Mouse (Mus musculus) forebrain, embryonic 14.5 days (tissue): ENCODE measurements at regions not wholly inside any gene's neighbourhood (a gene's known extent, or its start where the extent isn't known, plus 50 kb on each side); places are given as distances from the start of the nearest gene placed in this dataset.
A peak's percentile ranks its signal among the peaks of the same experiment; 100 is the strongest.

Experiments used
- ATAC-seq: fragments of 200-750 bp; cut with Nextera tagmentation; 2 replicates; pipeline ENCODE4 v1.8.0; 2017; ENCODE audit warnings: mild to moderate bottlenecking, moderate library complexity
- DNase-seq: peaks from one replicate; pipeline ENCODE4 v3.0.0-alpha.2; 2015; ENCODE audit warnings: low spot score
- H3K27ac ChIP-seq: fragments of 300-500 bp; sonication (generic); 2 replicates; pipeline ENCODE4 v1.5.1; 2014; ENCODE audit warnings: low read depth, mild to moderate bottlenecking, control low read depth, low read length, moderate library complexity
- H3K27me3 ChIP-seq: fragments of 300-500 bp; sonication (generic); replicated peaks from 2 replicates; pipeline ENCODE4 v1.6.1; 2014; ENCODE audit warnings: low read length, control low read depth, mixed read lengths; ENCODE audit not compliant: control insufficient read depth, insufficient read depth
- H3K36me3 ChIP-seq: fragments of 300-500 bp; sonication (generic); 2 replicates; pipeline ENCODE4 v1.6.1; 2014; ENCODE audit warnings: low read length, control low read depth; ENCODE audit not compliant: control insufficient read depth, insufficient read depth
- H3K4me1 ChIP-seq: fragments of 300-500 bp; sonication (generic); 2 replicates; pipeline ENCODE4 v1.6.1; 2014; ENCODE audit warnings: antibody characterized with exemption, low read length, control low read depth; ENCODE audit not compliant: control insufficient read depth, insufficient read depth
- H3K4me2 ChIP-seq: fragments of 300-500 bp; sonication (generic); 2 replicates; pipeline ENCODE4 v1.6.1; 2014; ENCODE audit warnings: mild to moderate bottlenecking, control low read depth, low read length
- H3K4me3 ChIP-seq: fragments of 300-500 bp; sonication (generic); 2 replicates; pipeline ENCODE4 v1.5.1; 2014; ENCODE audit warnings: low read depth, low read length, control low read depth
- H3K9ac ChIP-seq: fragments of 300-500 bp; sonication (generic); 2 replicates; pipeline ENCODE4 v1.6.1; 2014; ENCODE audit warnings: mild to moderate bottlenecking, low read length, control low read depth, moderate library complexity
- H3K9me3 ChIP-seq: fragments of 300-500 bp; sonication (generic); replicated peaks from 2 replicates; pipeline ENCODE4 v1.6.1; 2016; ENCODE audit warnings: low read length, control low read depth, mixed read lengths; ENCODE audit not compliant: control insufficient read depth
- WGBS: fragments of 180-500 bp; shearing (Covaris S2); extraction: QIAGEN DNeasy Blood & Tissue Kit; methylation state at CpG from one replicate; pipeline ENCODE4 v1.1.7; 2014; 5-methylcytosine and 5-hydroxymethylcytosine counted together

DNA sequence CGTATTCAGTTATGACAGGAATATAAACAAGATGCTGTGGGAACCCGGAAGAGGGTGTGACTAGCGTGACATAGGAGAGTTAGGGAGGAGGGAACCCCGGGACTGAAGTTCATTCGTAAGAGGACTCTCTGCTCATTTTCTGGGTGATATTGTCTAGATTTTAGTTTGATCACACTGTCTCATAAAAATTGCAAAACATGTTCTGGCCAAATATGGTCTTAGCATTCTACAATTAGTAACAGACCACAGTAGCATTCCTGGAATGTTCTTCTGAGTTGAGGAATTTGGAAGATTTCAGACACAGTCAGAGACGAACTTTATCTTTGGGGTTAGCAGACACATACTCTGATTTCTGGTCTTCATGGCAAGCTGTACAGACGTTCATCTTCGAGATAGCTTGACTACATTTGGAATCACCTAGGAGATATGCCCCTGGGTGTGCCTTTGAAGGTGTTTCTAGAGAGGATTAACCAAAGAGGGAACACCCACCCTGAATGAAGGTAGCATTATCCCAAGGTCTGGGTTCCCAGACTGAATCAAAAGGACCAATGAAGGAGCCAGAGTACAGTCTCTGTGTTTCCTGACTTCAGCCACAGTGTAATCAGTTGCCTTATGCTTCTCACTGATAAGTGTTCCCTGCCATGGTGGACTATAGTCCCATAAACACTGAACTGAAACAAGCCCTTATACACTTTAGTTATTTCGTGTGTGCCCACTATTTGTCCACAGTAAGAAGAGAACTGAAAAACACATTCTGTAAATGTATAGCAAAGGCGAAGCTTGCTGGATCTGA, 102.7 kb upstream of the Pgrmc2 start:
- no peaks in the 10 kb centered on the region for H3K27me3 ChIP-seq
- H3K9ac ChIP-seq = no peak overlapping the region
- H3K4me1 ChIP-seq = no peaks in the 10 kb centered on the region
- H3K36me3 ChIP-seq = no peaks in the 10 kb centered on the region
- H3K9me3 ChIP-seq = no peaks in the 10 kb centered on the region
- no peak overlapping the region for H3K27ac ChIP-seq
- H3K4me3 ChIP-seq = no peak overlapping the region
- ATAC-seq (no peak), DNase-seq (no peak)
- WGBS = 86% methylated on average over 10 of the region's 10 CpGs
- H3K4me2 ChIP-seq = no peak overlapping the region

DNA sequence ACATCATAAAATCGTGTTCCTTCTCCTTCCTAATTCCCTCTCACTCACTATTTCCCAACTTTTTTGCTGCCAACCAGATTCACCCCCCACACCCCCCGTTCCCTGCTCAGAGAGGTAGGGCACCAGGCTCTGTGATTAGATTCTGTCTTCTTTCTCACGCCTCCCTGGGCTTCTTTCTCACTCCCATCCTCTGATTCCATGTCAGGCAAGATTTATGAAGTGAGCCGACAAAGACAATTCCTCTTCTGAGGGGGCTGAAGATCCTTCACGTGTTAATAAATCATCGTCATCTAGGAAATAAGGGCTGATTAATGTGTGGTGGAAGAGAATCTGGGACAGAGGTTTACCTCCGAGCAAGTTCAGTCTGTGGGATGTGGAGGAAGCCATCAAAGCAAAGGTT, 101.5 kb upstream of the Pgrmc2 start:
- Histone ChIP-seq H3K27ac (no peak overlapping the region), H3K4me2 (no peak overlapping the region), H3K9me3 (no peaks in the 10 kb centered on the region), H3K9ac (no peak overlapping the region), H3K4me3 (no peak overlapping the region), H3K27me3 (no peaks in the 10 kb centered on the region), H3K4me1 (no peaks in the 10 kb centered on the region), H3K36me3 (no peaks in the 10 kb centered on the region)
- WGBS = 90% methylated on average over 7 of the region's 7 CpGs
- no peak for DNase-seq
- ATAC-seq = no peak

DNA sequence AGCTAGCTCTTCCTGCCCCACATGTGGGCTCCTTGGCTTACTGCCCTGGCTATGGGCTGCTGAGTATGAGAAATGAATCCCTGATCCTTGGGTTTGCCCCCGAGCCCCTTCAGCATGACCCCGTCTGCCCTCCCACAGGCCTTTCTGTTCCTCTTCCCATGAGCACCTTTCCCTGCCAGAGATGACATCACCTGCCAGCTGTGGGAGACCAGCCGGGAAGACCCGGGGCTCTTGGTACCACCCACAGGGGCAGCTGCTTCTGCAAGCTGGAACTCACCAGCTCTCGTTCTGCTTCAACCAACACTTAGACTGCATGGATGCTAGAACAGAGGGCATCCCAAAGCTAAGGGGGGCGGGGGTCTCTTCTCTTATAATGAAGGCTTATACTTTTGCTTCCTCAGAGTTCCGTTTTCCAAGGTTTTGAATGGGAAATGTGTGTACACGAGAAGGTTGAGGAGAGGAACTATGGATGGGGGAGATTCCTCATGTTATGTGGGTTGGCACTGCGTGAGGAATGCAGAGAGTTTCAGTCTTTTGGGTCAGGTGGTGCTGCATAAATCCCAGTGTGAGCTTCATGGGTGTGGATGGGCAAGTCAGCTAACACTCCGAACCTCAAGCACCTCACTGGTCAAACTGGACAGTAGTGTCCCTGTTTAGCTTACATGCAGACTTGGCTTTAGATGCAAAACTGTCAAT, 100.2 kb upstream of the Pgrmc2 start:
- H3K9ac ChIP-seq = no peak overlapping the region
- H3K27ac ChIP-seq = no peak overlapping the region
- WGBS = 71% methylated on average over 10 of the region's 10 CpGs
- H3K9me3 ChIP-seq = no peaks in the 10 kb centered on the region
- H3K36me3 ChIP-seq = no peaks in the 10 kb centered on the region
- no peak overlapping the region for H3K4me3 ChIP-seq
- H3K4me2 ChIP-seq = no peak overlapping the region
- H3K4me1 ChIP-seq = no peaks in the 10 kb centered on the region
- ATAC-seq = 0 out of 2 replicates have a peak, but pooled peaks have one; percentile 8
- DNase-seq = no peak
- H3K27me3 ChIP-seq = no peaks in the 10 kb centered on the region

DNA sequence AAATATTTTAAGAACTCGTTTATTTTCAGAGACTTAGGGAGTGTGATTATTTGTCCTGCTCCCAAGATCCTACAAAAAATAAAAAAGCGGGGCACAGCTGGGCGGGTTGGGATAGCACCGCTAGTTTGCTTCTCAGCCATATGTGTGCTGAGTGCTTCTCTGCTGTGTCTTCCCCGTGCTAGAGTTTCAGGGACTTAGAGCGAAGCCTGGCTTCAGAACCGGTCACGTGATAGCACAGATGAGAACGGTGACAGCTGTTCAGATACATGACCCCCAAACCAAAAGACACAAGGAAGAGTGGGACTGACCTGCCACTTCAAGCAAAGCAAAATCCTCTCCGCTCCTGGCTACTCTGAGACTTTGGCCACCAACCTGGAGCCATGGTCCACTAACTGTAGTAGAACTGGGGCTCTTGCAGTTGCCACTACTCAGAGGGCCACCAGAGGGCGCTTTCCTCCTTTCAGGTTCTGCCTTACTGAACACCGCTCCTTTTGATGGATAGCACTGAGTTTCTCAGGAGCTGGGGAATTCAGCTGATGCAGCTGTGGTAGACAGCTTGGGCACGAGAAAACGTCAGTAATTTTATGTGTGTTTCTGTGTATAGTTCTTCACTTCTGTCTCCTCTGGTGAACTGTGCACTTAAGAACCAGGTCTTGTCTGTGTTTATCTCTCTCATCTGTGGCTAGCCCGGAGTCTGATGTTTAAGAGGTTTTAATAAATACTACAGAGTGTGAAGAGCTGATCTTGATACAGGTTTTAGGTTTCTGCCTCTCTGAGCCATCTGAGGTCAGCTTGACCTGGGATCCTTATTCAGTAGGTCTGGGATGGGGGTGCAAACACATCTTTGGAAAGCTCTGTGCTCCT, 99.4 kb upstream of the Pgrmc2 start:
- H3K4me1 ChIP-seq = no peaks in the 10 kb centered on the region
- no peaks in the 10 kb centered on the region for H3K36me3 ChIP-seq
- no peak overlapping the region for H3K9ac ChIP-seq
- ATAC-seq (peak; percentile 95), DNase-seq (peak; percentile 92)
- H3K4me2 ChIP-seq = no peak overlapping the region
- no peak overlapping the region for H3K4me3 ChIP-seq
- no peak overlapping the region for H3K27ac ChIP-seq
- 53% methylated on average over 15 of the region's 15 CpGs for WGBS
- no peaks in the 10 kb centered on the region for H3K27me3 ChIP-seq
- H3K9me3 ChIP-seq = no peaks in the 10 kb centered on the region

DNA sequence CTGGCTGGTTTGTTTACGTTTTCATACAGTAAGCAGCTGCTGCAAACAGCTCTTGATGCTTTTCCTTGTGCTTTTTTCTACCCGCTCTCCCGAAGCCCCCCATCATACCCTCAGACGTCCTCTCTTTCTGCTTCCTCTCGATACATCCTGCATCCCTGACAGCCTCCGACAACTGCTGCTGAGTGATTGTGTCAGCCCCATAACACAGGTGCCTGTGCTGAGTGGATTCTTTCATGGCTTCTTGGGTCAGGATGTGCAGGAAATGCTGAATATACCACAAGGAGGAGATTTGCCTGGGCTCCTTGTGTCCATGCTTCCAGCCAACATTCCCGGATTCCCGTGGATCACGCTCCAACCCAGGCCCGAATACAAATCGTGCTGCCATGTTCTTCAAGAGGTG, 98.6 kb upstream of the Pgrmc2 start:
- Histone ChIP-seq H3K27me3 (no peaks in the 10 kb centered on the region), H3K27ac (no peak overlapping the region), H3K9ac (no peak overlapping the region), H3K9me3 (no peaks in the 10 kb centered on the region), H3K4me2 (no peak overlapping the region), H3K36me3 (no peaks in the 10 kb centered on the region), H3K4me1 (no peaks in the 10 kb centered on the region), H3K4me3 (no peak overlapping the region)
- WGBS = 87% methylated on average over 11 of the region's 11 CpGs
- DNase-seq (no peak), ATAC-seq (no peak)

DNA sequence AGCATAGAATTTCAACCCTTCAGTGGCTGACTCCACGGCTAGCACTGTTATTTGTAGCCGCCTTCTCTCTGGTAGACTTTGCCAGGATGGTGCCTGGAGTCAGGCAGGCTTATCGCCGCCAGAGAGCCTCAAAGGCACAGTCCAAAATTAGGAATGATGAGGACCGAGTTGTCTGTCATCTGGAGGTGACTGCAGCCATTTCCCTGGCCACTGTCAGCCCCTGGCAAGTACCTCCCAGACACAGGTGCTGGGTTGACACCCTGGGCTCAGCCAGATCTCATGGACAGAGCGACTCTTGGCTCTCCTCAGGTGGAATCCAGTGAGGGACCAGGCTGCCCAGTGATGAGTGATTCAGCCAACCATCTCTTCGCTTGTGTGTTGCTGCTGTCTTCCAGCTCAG, 98.1 kb upstream of the Pgrmc2 start:
- DNase-seq (no peak), ATAC-seq (no peak)
- no peaks in the 10 kb centered on the region for H3K27me3 ChIP-seq
- no peaks in the 10 kb centered on the region for H3K36me3 ChIP-seq
- no peak overlapping the region for H3K4me2 ChIP-seq
- no peaks in the 10 kb centered on the region for H3K9me3 ChIP-seq
- WGBS = 92% methylated on average over 7 of the region's 7 CpGs
- H3K27ac ChIP-seq = no peak overlapping the region
- H3K9ac ChIP-seq = no peak overlapping the region
- no peaks in the 10 kb centered on the region for H3K4me1 ChIP-seq
- no peak overlapping the region for H3K4me3 ChIP-seq

DNA sequence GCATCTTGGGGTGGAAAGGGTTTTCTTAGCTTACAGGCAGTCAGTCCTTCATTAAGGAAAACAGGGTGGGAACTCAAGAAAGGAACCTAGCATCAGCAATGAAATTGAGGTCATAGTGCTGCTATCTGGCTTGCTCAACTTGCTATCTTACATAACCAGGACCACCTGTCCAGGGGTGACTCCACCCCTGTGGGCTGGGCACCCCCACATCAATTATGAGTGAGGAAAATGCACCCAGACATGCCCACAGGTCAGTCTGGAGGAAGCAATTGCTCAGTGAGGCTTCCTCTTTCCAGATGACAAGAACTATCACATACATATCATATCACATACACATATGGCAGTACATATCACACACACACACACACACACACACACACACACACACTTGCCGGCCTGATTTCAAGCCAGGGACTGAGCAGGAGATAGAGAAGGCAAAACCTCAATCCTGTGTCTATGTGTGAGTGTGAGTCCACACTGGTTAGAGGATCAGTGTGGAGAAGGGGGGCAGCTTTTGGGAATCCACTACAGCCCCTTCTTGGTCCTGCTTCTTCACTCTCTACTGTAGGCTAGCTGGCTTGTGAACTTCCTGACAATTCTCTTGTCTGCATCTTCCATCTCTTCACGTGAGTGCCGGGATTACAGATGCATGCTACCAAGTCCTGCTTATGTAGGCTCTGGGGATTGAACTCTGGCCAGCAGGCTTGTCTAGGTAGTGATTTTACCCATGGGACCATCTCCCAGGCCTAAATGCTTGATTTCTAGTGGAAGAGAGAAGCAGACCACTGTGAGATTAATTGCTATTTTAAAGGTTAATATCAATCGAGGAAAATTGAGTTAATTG, 96.4 kb upstream of the Pgrmc2 start:
- no peaks in the 10 kb centered on the region for H3K27me3 ChIP-seq
- H3K4me2 ChIP-seq = no peak overlapping the region
- ATAC-seq (no peak), DNase-seq (no peak)
- no peaks in the 10 kb centered on the region for H3K36me3 ChIP-seq
- H3K4me3 ChIP-seq = no peak overlapping the region
- H3K9me3 ChIP-seq = no peaks in the 10 kb centered on the region
- H3K27ac ChIP-seq = no peak overlapping the region
- H3K9ac ChIP-seq = no peak overlapping the region
- no peaks in the 10 kb centered on the region for H3K4me1 ChIP-seq
- 80% methylated on average over 4 of the region's 4 CpGs for WGBS

DNA sequence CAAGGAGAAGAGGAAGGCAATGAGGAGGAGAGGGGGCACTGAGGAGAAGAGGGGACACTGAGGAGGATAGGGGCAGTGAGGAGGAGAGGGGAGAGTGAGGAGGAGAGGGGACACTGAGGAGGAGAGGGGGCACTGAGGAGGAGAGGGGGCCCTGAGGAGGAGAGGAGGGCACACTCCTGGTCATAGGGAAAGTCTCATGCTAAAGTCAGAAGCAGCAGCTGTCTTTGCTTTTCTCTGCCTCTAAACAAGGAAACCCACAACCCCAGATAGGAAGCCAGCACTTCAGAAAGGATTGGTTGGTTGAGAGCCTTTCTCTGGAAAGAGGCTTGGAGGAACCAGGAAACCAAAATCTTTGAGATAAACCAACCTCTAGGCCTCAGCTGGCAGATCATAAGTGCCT, 94.3 kb upstream of the Pgrmc2 start:
- no peaks in the 10 kb centered on the region for H3K36me3 ChIP-seq
- ATAC-seq (no peak), DNase-seq (no peak)
- H3K4me3 ChIP-seq = no peak overlapping the region
- no peaks in the 10 kb centered on the region for H3K4me1 ChIP-seq
- H3K9ac ChIP-seq = no peak overlapping the region
- no peaks in the 10 kb centered on the region for H3K9me3 ChIP-seq
- H3K27ac ChIP-seq = no peak overlapping the region
- H3K27me3 ChIP-seq = no peaks in the 10 kb centered on the region
- no peak overlapping the region for H3K4me2 ChIP-seq
